Mouse (Mus musculus) urinary bladder, adult 2 months (tissue): ENCODE data around the gene Itgb7. TPM values are rescaled to one million over a fixed set of nuclear protein-coding genes. Genes with fewer than 3 reads are reported as not detected.

Experiments used
- DNase-seq: peaks from one replicate; pipeline ENCODE4 v3.0.0; 2022; ENCODE audit warnings: low spot score
- polyA plus RNA-seq: library from polyadenylated mRNA; depleted of rRNA; stranded (reverse); fragments of >200 nt; gene quantifications from 2 replicates; pipeline ENCODE4 v1.2.3, GENCODE M21; 2012; rRNA removed

Gene Itgb7
- 7.0 and 13.2 TPM in 2 replicates for polyA plus RNA-seq

GRCm38 (mm10) chr15:102231748-102232147 lies at the start of gene Itgb7:
Gene Itgb7 (minus strand): TSS chr15:102231944.
- no peak for DNase-seq

- DNase-seq, result no peak
These were observed 48.9 kb upstream of the Itgb7 start for GRCm38 (mm10) chr15:102280623-102281022.

GRCm38 (mm10) chr15:102279783-102280520 lies 48.2 kb upstream of the Itgb7 start:
- DNase-seq, result no peak

DNA sequence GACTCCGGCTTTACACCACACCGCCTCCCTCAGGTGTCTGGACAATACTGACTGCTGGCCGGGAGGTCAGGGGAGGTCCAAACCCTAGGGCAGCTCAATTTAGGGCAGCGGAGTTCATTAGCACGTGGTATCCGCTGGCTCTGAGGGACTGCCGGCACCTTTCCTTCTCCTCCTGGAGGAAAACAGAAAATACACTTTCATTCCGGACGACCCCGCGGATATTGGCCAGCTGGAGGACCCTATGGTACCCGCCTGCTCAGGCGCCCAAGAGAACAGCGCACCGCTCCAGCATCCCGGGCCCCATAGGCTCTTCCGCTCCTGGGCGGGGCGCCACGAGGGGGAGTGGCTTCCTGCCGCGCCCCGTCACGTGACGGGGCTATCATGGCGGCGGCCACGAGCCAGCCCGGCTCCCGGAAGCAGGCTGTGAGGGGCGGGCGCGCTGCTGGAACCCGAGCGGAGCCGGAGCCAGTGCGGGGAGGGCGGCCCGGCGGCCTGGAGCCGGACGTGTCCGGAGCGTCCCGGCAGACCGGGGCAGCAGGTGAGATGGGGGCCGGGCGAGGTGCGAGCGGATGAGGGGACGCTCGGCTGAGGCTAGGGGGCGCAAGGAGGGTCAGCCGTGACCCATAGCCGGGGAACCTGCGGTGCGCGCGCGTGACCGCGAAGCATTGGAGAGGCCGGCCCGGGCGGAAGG lies 47.5 kb upstream of the Itgb7 start, which contains the start of gene Mfsd5:
TSS of gene Mfsd5 (plus strand) at position 363 of the 691 bp plus-strand sequence.
- peak; percentile 91 for DNase-seq

- no peak for DNase-seq
These were observed 47.0 kb upstream of the Itgb7 start for GRCm38 (mm10) chr15:102278726-102279091.

- DNase-seq, result no peak
These were observed 42.4 kb upstream of the Itgb7 start for GRCm38 (mm10) chr15:102273982-102274716.

GRCm38 (mm10) chr15:102271441-102271840 lies 39.7 kb upstream of the Itgb7 start:
- DNase-seq, result no peak

DNA sequence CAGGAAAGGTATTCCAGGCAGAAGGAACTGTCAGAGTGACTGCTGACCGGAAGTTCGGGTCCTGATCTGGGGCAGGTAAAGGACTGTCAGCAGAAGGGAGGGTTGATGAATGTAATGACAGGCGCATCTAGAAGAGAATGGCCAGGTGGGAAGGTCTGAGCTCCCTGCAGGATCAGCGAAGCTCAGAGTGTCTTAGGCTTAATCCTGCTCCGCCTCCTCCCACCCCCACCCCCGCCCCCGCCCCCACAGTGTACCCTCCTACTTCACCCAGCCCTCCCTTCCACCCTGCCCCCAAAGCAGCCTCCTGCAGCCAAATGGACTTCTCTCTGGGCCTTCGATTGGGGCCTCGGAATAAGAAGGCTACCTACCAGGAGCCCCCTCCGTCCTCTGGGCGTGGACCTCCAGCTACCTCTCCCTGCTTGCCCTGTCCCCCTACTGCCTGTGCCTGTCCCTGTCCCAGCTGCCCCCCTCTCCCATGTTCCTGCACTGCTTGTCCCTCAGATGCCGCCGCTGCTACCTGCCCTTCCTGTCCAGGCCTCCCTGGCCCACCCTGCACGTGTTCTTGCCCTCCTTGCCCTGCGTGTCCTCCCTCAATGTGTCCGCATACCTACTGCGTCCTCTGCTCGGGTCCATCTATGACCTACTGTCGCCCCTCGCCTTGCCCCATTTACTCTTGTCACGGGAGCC lies 38.7 kb upstream of the Itgb7 start, which contains the start of gene Gm9918:
TSS of gene Gm9918 (plus strand) at position 290 of the 687 bp plus-strand sequence.
- DNase-seq, result no peak

- no peak for DNase-seq
These were observed 33.8 kb upstream of the Itgb7 start for GRCm38 (mm10) chr15:102265548-102265947.

DNA sequence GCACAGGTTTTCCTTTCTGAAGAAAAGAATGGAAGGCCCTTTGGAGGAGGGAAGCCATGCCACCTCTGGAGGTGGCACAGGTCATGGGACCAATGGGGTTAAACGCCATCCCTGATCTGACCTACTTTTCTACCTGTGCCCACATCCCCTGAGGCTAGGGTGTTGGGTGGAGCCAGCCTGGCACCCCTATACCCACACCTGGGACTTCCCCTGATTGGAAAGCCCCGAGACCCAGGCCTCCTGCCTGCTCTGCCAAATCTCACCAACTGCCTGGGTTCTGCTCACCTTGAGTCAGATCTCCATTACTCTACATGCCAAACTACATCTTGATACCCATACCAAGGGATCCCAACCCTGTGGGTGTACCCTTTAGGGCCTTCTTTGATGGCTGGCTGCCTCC lies 31.3 kb upstream of the Itgb7 start:
- no peak for DNase-seq

DNA sequence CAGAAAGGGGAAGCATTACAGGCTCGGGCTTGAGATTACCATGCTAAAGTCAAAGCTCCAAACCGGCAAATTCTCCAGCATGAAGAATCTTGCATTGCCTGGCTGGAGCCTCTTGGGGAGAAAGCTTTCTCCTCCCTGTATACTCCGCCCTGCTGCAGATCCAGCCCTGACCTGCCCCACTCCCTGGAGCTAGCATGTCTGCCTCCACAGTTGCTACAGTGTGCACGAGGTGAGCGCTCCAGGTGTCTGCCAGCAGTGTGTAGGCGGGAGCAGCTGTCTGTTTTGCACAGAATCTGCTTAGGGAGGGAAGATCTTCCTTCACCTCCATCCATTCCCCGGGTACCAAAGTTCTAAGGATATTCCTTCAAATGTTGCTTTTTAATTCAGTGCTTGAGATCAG lies 30.8 kb upstream of the Itgb7 start:
- DNase-seq, result no peak

- no peak for DNase-seq
These were observed 27.0 kb upstream of the Itgb7 start for GRCm38 (mm10) chr15:102258581-102259253.

DNA sequence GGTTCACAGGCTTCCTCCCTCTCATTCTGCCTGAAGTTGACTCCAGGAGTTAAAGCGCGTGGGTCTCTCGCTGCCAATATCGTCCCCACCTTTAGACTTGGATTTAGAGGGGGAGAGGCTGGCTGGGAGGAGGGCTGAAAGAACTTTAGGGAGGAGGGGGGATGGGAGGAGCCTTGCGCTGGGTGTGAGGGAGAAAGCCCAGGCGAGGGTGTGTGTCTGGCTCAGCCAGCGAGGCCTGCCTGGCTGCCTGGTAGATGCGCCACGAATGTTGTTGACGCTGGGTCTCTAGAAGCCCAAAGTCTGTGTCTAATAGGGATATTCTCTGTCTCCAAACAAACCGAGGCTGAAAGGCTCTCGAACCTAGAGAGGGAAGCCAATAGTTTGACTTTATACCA lies 26.3 kb upstream of the Itgb7 start:
- no peak for DNase-seq

DNA sequence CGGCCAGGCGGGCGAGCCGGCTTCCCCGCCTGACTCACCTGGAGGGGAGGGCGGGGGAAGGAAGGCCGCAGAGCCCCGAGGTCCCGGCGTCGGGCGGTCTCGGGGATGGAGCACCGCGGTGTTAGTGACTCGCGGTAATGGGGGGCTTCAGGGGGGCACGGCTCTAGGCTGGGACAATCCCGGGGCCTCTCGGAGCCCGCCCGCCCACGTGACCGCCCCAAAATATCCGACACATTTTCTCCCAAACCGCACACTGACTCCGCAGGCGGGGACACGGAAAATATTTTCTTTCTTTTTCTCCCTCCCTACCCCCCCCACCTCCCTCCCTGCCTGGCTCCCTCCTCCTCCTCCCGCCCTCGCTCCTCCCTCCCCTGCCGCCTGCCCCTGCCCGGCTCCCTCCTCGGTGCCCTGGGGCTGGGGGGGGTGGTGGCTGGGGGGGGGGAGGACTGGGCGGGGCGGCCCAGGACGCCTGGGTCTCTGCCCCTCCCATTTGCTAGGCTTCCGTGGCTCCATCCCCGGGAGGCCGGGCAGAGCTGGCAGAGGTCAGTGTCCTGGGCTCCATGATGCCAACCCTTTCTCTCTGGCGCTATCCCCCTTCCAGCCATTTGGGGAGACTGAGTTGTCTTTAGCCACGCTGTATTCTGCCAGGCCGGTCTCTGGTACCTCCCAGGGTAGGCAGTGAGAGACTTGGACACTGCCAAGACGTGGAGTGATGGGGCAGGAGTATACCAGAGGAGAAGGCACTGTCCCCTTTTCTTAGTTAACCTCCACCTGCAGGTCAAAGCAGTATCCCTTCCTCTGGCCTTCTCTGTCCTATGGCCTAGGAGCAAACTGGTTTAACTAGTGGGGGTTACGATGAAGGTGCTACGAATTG lies 25.7 kb upstream of the Itgb7 start, which contains the start of gene Rarg:
TSS of gene Rarg (minus strand) at position 316 of the 874 bp plus-strand sequence.
- DNase-seq, result no peak

DNA sequence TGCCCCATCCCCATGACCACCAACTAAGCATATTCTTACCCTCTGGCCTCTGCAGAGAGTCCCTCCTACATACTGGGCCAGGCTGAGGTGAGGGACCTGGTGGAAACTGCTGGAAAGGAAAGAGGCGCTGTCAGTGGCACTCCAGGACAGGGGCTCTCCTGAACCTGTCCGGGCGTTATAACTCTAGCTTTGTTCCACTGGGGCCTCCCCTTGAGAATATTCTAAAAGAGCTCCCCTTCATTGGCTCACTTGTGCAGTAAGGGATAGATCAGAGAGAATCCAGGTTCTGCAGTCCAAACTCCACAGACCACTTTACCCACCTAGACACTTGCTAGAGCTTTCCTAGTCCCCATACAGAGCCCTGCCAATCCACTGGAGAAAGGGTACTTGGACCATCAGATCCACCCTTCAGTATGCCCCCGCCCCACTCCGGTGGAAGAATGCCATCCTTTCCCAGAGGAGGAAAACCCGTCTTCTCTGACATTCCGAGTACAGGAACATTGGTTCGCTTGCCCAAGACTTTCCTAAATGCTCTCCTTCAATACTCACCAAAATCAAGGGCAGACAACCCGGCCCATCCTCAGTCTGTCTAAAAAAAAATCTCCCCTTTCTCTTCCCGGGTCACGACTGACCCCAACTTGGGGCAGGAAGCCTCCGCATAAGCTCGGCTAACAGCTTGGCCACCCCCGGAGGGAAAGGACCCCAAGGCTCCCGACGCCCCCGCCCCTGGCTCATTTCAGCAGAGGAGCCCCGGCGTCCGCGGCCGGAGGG lies 24.9 kb upstream of the Itgb7 start:
- no peak for DNase-seq

GRCm38 (mm10) chr15:102255547-102256255 lies 24.0 kb upstream of the Itgb7 start:
- no peak for DNase-seq

GRCm38 (mm10) chr15:102250521-102250920 lies 18.8 kb upstream of the Itgb7 start:
- DNase-seq, result no peak

DNA sequence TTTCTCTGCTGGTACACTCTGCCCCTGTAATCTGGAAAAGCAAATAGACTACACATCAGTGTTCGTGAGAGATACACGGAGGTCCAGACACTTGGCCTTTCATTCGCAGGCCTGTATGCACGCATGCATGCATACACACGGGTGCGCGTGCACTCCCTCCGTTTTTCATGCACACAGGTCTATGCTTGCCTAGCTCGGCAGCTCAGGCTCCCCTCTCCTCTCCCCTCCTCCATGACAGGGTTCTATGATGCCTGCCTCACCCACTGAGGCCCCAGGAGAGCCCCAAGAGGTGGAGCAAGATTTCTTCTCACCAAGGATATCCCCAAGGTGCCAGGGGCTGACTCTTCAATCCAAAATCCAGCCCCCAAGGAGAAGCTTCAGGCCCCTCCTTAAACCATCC lies 18.2 kb upstream of the Itgb7 start:
- no peak for DNase-seq

GRCm38 (mm10) chr15:102249251-102249691 lies 17.5 kb upstream of the Itgb7 start:
- DNase-seq, result no peak
